Mouse (Mus musculus) C2C12 (cell line): ENCODE data around the gene Fkbp10. TPM values are rescaled to one million over a fixed set of nuclear protein-coding genes. Genes with fewer than 3 reads are reported as not detected.
A peak's percentile ranks its signal among the peaks of the same experiment; 100 is the strongest.

Experiments used
- H3K27me3 ChIP-seq: one replicate; pipeline ENCODE4 v1.6.1; 2011; ENCODE audit not compliant: control insufficient read depth, insufficient read depth, insufficient read length
- H3K36me3 ChIP-seq: one replicate; pipeline ENCODE4 v1.6.1; 2011; ENCODE audit not compliant: control insufficient read depth, insufficient read depth
- H3K4me3 ChIP-seq: one replicate; pipeline ENCODE4 v1.5.1; 2011; ENCODE audit warnings: mild to moderate bottlenecking, control low read depth; ENCODE audit not compliant: poor library complexity, insufficient read depth, severe bottlenecking
- H3K79me2 ChIP-seq: one replicate; pipeline ENCODE4 v1.6.1; 2011; ENCODE audit not compliant: control insufficient read depth, insufficient read depth
- H3K79me3 ChIP-seq: one replicate; pipeline ENCODE4 v1.6.1; 2011; ENCODE audit warnings: low read depth, control low read depth
- H3ac ChIP-seq: one replicate; pipeline ENCODE3; 2011; ENCODE audit warnings: low read depth; ENCODE audit not compliant: control insufficient read depth, insufficient read length
- CEBPB ChIP-seq: IDR thresholded peaks from one replicate; pipeline ENCODE4 v1.6.1; 2011; ENCODE audit warnings: low read depth, mild to moderate bottlenecking, control low read depth, moderate library complexity
- CTCF ChIP-seq: IDR thresholded peaks from one replicate; pipeline ENCODE4 v1.5.1; 2011; ENCODE audit not compliant: control insufficient read depth, insufficient read depth, insufficient read length
- FOSL1 ChIP-seq: IDR thresholded peaks from one replicate; pipeline ENCODE4 v1.8.0; 2011; ENCODE audit warnings: mild to moderate bottlenecking, low read length; ENCODE audit not compliant: poor library complexity, insufficient read depth, severe bottlenecking
- MAX ChIP-seq: IDR thresholded peaks from one replicate; pipeline ENCODE4 v1.6.1; 2011; ENCODE audit warnings: mild to moderate bottlenecking, control low read depth
- MYOD1 ChIP-seq: IDR thresholded peaks from one replicate; pipeline ENCODE4 v1.6.1; 2011; ENCODE audit warnings: low read depth; ENCODE audit not compliant: control insufficient read depth, insufficient read length
- MYOG ChIP-seq: IDR thresholded peaks from one replicate; pipeline ENCODE4 v1.6.1; 2011; ENCODE audit not compliant: control insufficient read depth, insufficient read length; ENCODE audit errors: extremely low read depth
- USF1 ChIP-seq: IDR thresholded peaks from one replicate; pipeline ENCODE4 v1.6.1; 2011; ENCODE audit warnings: low read depth, mild to moderate bottlenecking, control low read depth, moderate library complexity
- polyA plus RNA-seq: library from polyadenylated mRNA; unstranded; fragments of >200 nt; fragmentation: generic; extraction: Trizol; gene quantifications from one replicate; pipeline ENCODE4 v1.2.1, GENCODE M21; 2012; ENCODE audit warnings: missing spikeins

Gene Fkbp10
- polyA plus RNA-seq, 1 experiment = 250 TPM

DNA sequence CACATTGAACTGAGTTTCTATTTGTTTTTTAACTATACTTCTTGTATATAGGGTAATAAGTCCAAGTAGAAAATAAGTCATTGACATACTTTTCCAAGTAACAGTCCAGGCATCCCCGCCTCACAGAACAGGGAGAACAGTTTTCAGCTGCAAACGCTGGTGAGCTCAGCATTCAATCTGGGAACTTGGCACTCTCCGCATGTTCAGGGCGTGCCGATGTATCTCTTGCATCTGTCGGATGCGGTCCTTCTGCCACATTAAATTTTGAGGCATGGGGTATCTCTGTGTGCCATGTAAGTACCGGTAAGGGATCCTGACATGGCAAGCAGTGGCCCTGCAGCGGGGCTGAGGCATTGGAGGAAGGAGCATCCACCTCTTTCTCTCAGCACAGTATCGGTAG lies 47.2 kb downstream of the Fkbp10 start:
- H3K36me3 ChIP-seq = peaks cover 54% of the 10 kb centered on the region

DNA sequence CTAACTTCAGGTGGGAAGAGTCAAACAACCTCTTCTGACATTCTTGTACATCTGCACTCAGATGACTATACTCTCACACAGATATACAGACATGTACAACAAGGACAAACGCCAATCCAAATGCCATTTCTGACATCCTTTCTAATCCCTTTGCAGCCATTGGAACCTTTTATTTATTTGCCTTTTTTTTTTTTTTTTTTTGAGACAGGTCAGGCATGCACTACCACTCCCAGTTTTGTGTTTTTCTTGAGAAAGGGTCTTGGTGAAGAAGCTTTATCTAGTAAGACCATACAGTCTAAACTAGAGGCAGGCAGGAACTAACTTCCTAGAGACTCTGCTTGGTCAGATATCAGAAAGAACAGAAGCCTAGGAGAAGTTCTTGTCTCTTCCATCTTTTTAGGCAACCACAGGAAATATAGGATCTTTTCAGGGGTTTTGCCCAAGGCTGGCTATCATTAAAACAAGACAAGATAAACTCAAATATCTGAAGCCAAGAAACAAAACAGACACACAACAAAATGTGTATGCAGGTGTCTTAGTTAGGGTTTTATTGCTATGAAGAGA lies 49.8 kb downstream of the Fkbp10 start:
- TF ChIP-seq MYOD1 = no peak
- TF ChIP-seq MAX = no peak
- no peak for TF ChIP-seq CEBPB
- TF ChIP-seq CTCF = no peak
- no peak for TF ChIP-seq USF1
- TF ChIP-seq FOSL1 = no peak
- no peak overlapping the region for H3ac ChIP-seq
- H3K36me3 ChIP-seq = peaks cover 45% of the 10 kb centered on the region
- peaks cover 100% of the 10 kb centered on the region for H3K79me2 ChIP-seq
- H3K79me3 ChIP-seq = peaks cover 64% of the 10 kb centered on the region
- no peak overlapping the region for H3K4me3 ChIP-seq
- H3K27me3 ChIP-seq = no peaks in the 10 kb centered on the region

More for the DNA sequence above, 47.2 kb downstream of the Fkbp10 start:
- peaks cover 58% of the 10 kb centered on the region for H3K79me3 ChIP-seq
- H3ac ChIP-seq = no peak overlapping the region
- TF ChIP-seq MYOD1 (no peak), CEBPB (no peak), CTCF (no peak), USF1 (no peak), MAX (no peak), MYOG (no peak), FOSL1 (no peak)
- H3K79me2 ChIP-seq = peaks cover 100% of the 10 kb centered on the region
- no peak overlapping the region for H3K4me3 ChIP-seq
- no peaks in the 10 kb centered on the region for H3K27me3 ChIP-seq

DNA sequence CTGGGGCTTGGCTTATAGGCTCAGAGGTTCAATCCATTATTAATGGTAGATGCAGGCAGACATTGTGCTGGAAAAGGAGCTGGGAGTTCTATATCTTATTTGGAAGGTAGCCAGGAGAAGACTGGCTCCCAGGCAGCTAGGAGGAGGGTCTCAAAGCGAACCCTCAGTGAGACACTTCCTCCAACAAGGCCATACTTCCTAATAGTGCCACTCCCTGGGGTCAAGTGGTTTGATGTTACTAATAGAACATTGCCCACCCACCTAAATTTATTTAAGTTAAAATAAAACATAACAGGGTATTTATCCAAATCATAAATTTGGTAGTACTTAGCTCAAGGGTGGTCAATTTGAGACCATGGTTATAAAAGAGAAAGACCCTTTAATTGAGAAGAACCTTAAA lies 50.3 kb downstream of the Fkbp10 start:
- TF ChIP-seq CTCF (no peak), MYOD1 (no peak), FOSL1 (no peak), MYOG (no peak), CEBPB (no peak), MAX (no peak), USF1 (no peak)
- H3K27me3 ChIP-seq = no peaks in the 10 kb centered on the region
- H3K79me3 ChIP-seq = peaks cover 64% of the 10 kb centered on the region
- no peak overlapping the region for H3ac ChIP-seq
- peaks cover 100% of the 10 kb centered on the region for H3K79me2 ChIP-seq
- peaks cover 41% of the 10 kb centered on the region for H3K36me3 ChIP-seq
- H3K4me3 ChIP-seq = no peak overlapping the region

DNA sequence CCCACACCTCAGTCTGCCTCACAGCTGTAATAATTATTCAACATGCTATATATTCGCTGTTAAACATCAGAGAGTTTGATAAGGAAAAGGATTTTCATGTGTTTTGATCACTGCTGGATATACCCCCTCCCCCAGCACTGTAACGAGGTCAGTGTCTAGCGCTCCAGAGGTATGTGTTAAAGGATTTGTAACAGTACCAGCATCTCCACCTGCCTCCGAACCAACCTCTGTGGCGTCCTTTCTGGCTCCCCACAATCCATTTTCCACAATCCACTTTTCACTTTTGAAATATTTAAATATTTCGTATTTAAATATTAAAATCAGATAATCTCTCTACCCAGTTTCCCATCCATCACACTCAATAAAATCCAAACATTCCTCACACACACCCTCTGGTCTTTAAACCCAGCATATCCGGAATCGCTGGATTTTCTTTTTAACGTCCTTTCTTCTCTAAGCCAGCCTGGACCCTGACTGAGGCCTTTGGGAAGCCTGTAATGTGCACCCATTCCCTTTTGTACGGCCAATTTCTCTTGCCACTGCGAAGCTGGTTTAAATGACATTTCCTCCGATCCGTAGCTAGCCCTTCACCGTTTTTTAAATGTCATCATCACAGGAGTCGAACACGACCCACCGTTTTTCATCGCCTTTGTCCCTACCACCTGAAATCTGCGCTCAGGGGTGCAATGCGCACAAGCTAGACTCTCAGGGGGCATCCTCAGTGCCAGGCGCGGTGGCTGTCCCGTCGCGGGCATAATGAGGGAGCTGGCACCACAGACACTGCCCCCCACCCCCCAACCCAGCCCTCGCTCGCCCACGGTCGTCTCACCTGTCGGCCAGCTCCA lies 56.1 kb downstream of the Fkbp10 start:
- H3K79me3 ChIP-seq = peaks cover 57% of the 10 kb centered on the region
- H3K4me3 ChIP-seq = peak overlapping the region; percentile 99
- no peaks in the 10 kb centered on the region for H3K27me3 ChIP-seq
- TF ChIP-seq CEBPB (no peak), FOSL1 (no peak), CTCF (no peak), MAX (no peak), USF1 (no peak), MYOG (no peak), MYOD1 (no peak)
- peaks cover 60% of the 10 kb centered on the region for H3K79me2 ChIP-seq
- H3ac ChIP-seq = peak overlapping the region; percentile 99
- peaks cover 13% of the 10 kb centered on the region for H3K36me3 ChIP-seq

DNA sequence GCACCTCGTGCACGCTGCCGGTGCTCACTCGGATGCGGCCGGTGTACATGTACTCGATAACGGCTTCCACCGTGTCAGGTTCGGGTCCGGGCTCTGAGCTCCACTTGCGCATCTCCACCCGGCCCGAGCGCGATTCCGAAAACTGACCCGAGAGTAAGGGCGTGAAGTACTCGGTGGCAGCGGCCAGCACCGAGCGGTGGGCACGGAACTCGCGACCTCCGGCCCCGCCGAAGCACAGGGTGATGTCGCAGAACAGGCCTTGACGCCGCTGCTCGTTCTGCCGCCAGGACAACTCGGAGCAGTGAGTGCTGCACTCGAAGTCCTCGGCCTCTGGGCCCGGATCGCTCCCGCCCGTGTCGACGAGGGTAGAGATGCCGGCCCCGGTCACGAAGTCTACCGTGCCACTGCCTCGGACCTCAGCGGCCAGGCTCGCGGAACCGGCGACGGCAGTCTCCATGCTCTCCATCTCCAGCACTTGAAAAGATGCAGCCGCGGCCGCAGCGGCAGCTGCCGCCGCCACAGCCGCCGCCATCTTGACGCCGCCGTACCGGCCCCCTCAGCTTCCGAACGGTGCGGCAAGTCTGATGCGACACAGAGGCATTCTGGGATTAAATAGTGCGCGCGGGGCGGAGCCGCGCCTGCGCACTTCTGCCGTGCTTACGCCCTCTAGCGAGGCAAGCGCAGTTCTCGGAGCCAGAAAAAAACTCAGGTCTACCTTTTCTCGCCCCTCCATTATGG lies 56.9 kb downstream of the Fkbp10 start, which contains the start of gene Klhl11:
TSS of gene Klhl11 (minus strand) at position 545 of the 738 bp plus-strand sequence.
- TF ChIP-seq MAX = peak; percentile 67
- peak; percentile 74 for TF ChIP-seq CTCF
- TF ChIP-seq USF1 = no peak
- H3K36me3 ChIP-seq = peaks cover 18% of the 10 kb centered on the region
- H3K79me2 ChIP-seq = peaks cover 52% of the 10 kb centered on the region
- H3K4me3 ChIP-seq = peak within 1 kb of the TSS; percentile 99
- peaks cover 50% of the 10 kb centered on the region for H3K79me3 ChIP-seq
- H3K27me3 ChIP-seq = no peaks in the 10 kb centered on the region
- peak within 1 kb of the TSS; percentile 99 for H3ac ChIP-seq
